Mouse (Mus musculus) urinary bladder, adult 2 months (tissue): Measurements from ENCODE around the gene Ifitm5. TPM values are rescaled to one million over a fixed set of nuclear protein-coding genes. Genes with fewer than 3 reads are reported as not detected.
"Not testable (repeated sequence)": the region's sequence is repeated elsewhere in the genome, so short reads cannot be mapped to it uniquely, and the experiment has no call there.

ENCODE experiments used
- DNase-seq: peaks from one replicate; pipeline ENCODE4 v3.0.0; 2022; ENCODE audit warnings: low spot score
- polyA plus RNA-seq: library from polyadenylated mRNA; depleted of rRNA; stranded (reverse); fragments of >200 nt; gene quantifications from 2 replicates; pipeline ENCODE4 v1.2.3, GENCODE M21; 2012; rRNA removed

Gene Ifitm5
- 1.3 and 1.7 TPM in 2 replicates for polyA plus RNA-seq

GRCm38 (mm10) chr7:140949824-140950530 is at the start of gene Ifitm5:
Gene Ifitm5, minus strand, starts transcription at chr7:140950291.
- no peak for DNase-seq

GRCm38 (mm10) chr7:140998853-140999700 is 49.0 kb upstream of the Ifitm5 start:
- no peak for DNase-seq

GRCm38 (mm10) chr7:140997817-140998216 is 47.7 kb upstream of the Ifitm5 start:
- DNase-seq, result no peak

- no peak for DNase-seq
Measured at GRCm38 (mm10) chr7:140991117-140991689, 41.1 kb upstream of the Ifitm5 start.

GRCm38 (mm10) chr7:140990622-140991021 is 40.5 kb upstream of the Ifitm5 start:
- no peak for DNase-seq

GRCm38 (mm10) chr7:140990185-140990584 is 40.1 kb upstream of the Ifitm5 start:
- no peak for DNase-seq

- no peak for DNase-seq
Measured at GRCm38 (mm10) chr7:140989022-140989421, 38.9 kb upstream of the Ifitm5 start.

- no peak for DNase-seq
Measured at GRCm38 (mm10) chr7:140987182-140988138, 37.4 kb upstream of the Ifitm5 start.

- no peak for DNase-seq
Measured at GRCm38 (mm10) chr7:140982971-140983370, 32.9 kb upstream of the Ifitm5 start.

GRCm38 (mm10) chr7:140981704-140982103 is 31.6 kb upstream of the Ifitm5 start:
- no peak for DNase-seq

- DNase-seq, result not testable (repeated sequence)
Measured at GRCm38 (mm10) chr7:140976720-140977119, 26.6 kb upstream of the Ifitm5 start.

GRCm38 (mm10) chr7:140975465-140975864 is 25.4 kb upstream of the Ifitm5 start:
- no peak for DNase-seq

GRCm38 (mm10) chr7:140974940-140975339 is 24.8 kb upstream of the Ifitm5 start:
- no peak for DNase-seq

- no peak for DNase-seq
Measured at GRCm38 (mm10) chr7:140973396-140974165, 23.5 kb upstream of the Ifitm5 start.

GRCm38 (mm10) chr7:140971479-140972171 is 21.5 kb upstream of the Ifitm5 start:
- DNase-seq, result no peak

- DNase-seq, result no peak
Measured at GRCm38 (mm10) chr7:140970931-140971330, 20.8 kb upstream of the Ifitm5 start.

- not testable (repeated sequence) for DNase-seq
Measured at GRCm38 (mm10) chr7:140968710-140969109, 18.6 kb upstream of the Ifitm5 start.

- no peak for DNase-seq
Measured at GRCm38 (mm10) chr7:140967862-140968591, 17.9 kb upstream of the Ifitm5 start.

GRCm38 (mm10) chr7:140966921-140967320 is 16.8 kb upstream of the Ifitm5 start, which contains the start of gene Ifitm1:
Gene Ifitm1, plus strand, starts transcription at chr7:140967221.
- DNase-seq, result no peak
